Mouse (Mus musculus): ENCODE measurements around the gene Gm8369.
"Not testable (repeated sequence)": the region's sequence is repeated elsewhere in the genome, so short reads cannot be mapped to it uniquely, and the experiment has no call there.

Gene Gm8369

DNA sequence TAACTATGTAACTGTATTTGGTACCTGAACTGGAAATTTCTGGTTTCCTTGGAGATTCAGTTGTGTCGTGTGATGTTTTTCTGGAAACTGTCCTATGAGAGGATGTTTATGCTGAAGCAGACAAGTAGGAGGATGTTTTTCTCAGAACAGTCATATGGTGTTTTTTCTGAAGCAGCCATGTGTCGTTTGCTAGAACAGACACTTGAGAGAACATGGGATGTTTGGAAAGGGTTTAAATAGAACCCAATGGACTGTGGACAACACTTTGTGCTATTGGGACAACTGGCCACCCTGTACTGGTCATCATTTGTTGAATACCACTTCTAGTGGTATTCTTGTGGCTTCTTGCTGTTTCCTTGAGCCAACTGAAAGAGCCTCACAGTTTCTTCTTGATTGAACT is at the start of gene Gm8369:
Gene Gm8369 (plus strand): TSS at position 193 of the 400 bp plus-strand sequence.
- no peak for DNase-seq (ENCODE audit: low spot score in 2 of 2)

DNA sequence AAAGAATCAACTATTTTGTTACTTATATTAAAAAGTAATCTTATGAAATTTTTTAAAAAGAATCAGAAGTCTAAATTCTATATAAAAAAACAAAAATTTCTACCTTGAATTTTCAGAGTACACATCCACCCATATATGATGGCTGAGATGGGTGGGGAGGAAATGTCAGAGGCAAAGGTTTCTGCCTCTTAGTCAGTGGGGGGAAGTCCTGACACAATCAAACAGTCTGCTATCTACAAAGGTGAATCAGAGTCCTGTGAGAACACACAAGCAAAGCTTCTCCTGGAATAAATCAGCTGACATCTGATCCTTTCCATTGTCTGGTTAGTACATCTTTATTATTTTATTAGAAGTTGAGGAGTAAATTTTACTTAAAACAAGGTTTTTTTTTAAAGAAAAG is 42.4 kb upstream of the Gm8369 start, which contains the start of gene Ms4a4b:
Gene Ms4a4b (plus strand): TSS at position 216 of the 400 bp plus-strand sequence.
- no peak for DNase-seq (ENCODE audit: low spot score in 2 of 2)

DNA sequence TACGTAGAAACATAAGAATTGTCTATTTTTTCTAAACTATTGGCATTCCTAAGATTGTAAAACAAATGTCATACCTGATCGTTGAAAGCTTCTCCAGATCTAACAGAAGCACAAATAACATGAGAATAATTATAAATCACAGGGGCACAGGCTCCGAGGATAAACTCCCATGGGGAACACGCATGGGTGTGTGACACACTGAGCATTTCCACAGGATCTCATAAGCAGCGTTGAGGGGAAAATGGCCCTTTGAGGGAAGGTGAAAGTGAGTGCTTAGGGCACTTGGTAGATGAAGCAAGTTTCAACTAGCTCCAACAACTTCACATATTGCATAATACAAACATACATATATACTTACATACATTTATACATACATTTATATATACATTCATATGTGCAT is 41.8 kb upstream of the Gm8369 start:
- no peak for DNase-seq (ENCODE audit: low spot score in 2 of 2)

DNA sequence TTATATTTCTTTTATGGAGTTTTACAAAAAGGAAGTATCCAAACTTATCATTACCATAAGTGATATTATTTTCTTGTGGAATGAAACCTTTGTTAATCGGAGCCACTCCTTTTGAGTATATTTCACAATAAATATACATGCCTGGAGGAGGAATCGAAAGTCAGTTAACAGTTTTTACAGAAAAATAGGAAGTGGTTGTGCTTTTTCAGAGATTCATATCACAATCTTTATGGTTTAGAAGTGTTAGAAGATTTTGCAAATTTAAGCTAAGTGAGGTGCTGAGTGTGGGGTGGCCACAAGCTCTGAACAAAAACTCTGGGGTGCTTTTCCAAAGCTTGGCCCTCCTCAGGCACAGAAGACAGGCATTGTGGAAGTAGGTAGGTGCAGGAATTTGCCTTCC is 38.5 kb upstream of the Gm8369 start:
- no peak for DNase-seq (ENCODE audit: low spot score in 2 of 2)

DNA sequence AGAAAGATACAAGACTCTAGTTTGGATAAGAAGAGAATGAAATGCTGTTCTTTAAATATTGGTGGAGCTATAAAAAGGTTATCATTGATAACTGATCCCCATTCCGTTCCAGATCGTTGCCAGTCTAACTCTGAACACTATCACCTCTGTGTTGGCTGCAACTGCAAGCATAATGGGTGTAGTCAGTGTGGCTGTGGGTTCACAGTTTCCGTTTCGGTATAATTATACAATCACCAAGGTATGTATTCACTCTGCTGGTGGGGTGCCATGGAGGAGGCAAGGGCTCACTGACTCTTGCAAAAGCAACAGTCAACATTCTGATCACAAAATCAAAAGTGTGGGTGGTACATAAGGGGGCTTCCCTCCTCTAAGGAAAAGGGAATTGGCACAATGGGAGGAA is 26.7 kb upstream of the Gm8369 start:
- DNase-seq (ENCODE audit: low spot score in 2 of 2), result not testable (repeated sequence)

DNA sequence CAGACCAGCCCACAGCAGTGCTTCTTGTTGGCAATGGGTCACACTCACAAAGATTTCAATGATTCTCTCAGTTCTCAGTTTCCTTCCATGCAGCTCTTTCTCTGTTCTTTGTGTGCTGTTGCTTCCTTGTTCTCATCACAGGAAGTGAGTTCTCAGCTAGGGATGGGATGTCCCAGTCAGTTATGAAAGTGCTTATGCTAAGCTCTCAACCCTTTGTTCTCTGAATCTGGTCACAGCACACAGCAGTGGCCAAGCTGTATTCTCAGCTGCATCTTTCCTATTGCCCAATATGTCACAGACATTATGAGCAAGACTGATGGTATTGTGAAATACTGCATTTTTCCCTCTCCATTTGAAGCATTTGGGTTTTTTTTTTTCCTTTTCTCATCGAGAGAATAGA is 20.9 kb upstream of the Gm8369 start:
- not testable (repeated sequence) for DNase-seq (ENCODE audit: low spot score in 2 of 2)

DNA sequence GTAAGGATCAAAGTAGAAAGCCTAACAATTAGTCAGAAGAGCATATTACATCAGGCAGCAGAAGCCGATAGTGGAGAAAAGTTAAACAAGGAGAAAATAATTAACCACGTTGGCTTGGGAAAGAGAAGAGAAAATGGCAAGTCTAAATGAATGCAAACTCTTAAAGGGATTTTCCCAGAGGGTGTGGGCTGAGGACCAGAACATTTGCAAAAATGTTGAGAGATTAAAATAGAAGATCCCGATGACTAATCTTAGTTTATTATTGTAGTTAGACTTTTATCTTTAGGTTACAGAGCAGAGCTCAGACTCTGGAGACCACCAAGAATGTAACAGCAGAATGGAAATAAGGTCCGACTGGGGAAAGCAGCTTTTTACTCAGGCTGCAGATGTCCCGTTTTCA is 19.3 kb upstream of the Gm8369 start:
- no peak for DNase-seq (ENCODE audit: low spot score in 2 of 2)

DNA sequence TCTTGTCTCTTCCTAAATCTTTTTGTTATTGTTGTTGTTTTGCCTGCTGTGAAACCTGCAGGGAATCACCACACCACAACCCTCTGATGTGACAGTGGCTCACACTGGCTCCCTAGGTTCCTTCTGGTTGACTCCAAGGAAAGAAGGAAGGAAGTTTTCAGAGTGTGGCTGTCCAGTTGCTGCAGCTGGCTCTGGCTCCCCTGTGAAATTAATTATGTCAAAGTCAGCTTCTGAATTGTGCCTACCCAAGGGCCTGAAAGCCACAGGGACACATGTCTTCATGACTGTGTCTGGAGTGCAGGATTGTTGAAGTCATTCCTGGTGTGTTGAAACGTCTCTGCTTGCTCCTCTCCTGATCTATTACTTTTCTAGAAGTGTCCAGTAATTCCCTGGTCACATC is 17.4 kb upstream of the Gm8369 start:
- not testable (repeated sequence) for DNase-seq (ENCODE audit: low spot score in 2 of 2)

DNA sequence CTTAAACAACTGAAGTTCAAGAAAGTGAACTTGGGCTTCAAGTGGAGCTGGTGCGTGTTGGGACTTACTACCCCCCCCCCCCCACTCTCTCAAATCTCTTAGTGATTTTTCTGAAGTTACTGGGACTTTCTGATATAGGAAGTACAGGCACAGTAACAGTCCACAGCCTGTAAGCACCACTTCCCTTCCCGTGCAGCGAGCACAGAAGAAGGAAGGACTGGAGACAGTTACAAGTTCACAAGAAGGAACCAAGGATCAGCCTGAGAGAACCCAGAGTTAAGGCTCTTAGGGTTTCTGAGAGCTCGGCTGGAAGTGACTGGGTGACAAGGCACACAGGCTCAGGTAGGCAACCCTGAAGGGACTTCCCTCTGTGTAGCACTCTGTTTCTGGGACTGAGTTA is 16.5 kb upstream of the Gm8369 start, which contains the start of gene Ms4a6c:
Gene Ms4a6c (plus strand): TSS at position 152 of the 400 bp plus-strand sequence.
- not testable (repeated sequence) for DNase-seq (ENCODE audit: low spot score in 2 of 2)

DNA sequence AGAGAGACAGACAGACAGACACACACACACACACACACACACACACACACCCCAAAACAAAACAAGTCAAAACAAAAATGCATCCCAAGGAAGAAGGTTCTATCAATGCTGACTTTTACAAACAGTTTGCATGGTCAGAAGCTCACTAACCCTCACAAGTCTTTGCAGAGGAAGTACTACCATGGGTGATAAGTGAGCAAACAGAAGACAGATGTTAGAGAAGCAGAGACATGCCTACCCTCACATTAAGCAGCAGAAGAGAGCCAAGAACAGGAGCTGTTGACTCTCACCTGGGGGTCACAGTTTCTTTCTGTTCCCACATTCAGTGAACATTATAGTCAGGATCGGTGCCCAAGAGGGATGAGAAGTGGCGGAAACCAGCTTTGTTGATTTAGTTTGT is 6.0 kb upstream of the Gm8369 start:
- DNase-seq (ENCODE audit: low spot score in 2 of 2), result no peak

DNA sequence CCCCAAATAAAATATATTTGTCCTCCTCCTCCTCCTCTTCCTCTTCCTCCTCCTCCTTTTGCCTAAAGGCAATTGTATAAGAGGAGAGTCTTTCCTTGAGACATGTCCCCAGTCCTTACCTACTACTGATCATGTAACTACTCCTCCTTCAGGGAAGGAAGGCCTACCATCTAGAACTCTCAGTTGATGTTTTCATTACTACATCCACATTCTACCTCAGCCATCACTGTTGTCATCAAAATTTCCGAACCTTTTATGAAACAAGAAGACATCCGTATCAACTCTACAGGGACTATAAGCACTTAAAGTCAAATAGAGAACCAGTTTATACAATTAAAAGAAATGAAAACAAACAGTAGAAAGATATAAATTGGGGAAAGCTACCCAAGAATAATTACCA is 3.1 kb upstream of the Gm8369 start:
- DNase-seq (ENCODE audit: low spot score in 2 of 2), result no peak

DNA sequence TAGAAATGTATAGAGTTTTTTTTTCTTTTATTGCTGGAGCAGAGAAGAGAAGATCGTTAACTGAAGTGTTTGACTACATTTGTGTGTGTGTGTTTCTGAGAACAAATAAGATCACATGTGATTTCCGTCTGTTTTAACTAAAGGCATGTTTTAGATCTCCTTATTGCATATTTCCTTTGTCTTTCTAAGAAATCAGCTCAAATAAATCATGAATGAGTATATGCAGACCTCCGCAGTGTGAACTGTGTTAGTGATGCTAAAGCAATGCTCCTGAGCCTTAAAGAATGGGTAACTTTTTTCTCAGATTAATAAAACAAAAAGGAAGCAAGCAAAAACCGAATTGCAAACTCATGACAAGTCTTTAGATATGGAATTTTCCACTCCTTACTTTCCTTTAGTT is 1.8 kb upstream of the Gm8369 start:
- DNase-seq (ENCODE audit: low spot score in 2 of 2), result no peak

DNA sequence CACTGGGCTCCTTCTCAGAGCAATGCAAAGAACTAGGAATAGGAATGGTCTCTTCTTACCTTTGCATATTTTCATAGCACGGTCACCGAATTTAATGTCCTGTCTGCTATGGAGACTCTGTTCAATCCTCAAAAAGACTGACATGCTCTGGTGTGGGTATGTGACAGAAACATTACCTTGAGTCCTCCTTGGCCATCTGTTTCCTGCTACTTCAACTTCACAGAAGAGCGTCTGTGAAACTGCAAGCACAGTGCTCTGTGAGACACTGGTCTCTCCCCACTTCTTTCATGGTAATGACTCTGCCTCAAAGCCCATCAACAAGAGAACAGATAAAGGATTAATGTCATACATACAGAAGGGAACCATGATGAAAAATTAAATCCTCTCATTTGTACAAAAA is 1.4 kb upstream of the Gm8369 start:
- DNase-seq (ENCODE audit: low spot score in 2 of 2), result no peak

DNA sequence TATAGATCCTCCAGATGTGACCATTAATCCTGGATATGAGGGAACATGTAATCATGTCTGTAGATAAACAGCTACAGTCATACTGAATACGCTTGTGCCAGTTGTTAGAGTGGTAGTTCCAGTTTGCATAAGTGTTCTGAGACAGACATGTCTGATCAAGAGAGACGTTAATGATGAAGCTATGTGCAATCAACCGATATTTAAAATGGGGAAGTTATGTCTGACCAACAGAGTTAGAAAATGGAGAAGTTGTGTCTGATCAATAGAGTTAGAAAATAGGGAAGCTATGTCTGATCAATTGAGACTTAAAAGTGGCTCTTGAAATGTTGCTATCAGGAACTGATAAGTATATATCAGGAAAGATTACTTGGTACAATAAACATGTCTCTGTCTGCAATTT is 472 bp upstream of the Gm8369 start:
- no peak for DNase-seq (ENCODE audit: low spot score in 2 of 2)

DNA sequence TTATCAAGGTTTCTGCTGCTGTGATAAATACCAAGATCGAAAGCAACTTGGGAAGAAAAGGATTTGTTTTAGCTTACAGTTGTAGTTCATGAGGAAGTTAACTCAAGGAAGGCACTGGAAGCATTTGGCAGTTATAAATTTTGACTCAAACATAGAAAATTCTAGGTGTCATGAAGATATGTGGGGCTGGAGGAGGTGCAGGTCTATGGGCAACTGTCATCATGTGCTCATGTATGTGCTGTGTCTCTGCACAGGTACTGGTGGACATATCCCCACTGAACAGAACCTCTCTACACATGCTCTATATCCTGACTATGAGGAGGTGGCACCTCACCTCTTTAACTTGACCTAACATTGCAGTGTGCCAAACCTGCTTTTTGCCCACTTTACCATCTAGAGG is 861 bp downstream of the Gm8369 start:
- no peak for DNase-seq (ENCODE audit: low spot score in 2 of 2)

DNA sequence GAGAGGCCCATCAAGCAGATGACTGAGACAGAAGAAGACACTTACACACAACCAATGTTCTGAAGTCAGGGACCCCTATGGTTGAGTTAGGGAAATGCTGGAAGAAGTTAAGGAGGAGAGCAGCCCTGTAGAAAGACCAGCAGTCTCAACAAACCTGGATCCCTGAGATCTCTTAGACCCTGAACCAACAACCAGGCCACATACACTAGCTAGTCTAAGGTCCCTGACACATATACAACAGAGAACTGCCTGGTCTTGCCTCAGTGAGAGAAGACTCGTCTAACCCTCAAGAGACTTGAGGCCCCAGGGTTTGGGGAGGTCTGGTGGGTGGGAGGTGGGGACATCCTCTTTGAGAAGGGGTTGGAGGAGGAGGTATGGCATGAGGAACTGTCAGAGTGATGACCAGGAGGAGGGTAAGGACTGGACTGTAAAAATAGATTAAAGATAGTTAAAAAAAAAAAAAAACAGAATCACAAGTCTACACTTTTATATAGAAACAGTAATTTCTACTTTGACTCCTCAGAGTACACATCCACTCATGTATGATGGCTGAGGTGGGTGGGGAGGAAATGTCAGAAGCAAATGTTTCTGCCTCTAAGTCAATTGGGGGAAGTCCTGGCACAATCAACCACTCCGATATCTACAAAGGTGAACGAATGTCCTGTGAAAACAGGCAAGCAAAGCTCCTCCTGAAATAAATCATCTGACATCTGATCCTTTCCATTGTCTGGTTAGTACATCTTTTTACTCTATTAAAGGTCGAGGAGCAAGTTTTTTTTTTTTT is 5.9 kb downstream of the Gm8369 start:
- DNase-seq (ENCODE audit: low spot score in 2 of 2), result no peak

DNA sequence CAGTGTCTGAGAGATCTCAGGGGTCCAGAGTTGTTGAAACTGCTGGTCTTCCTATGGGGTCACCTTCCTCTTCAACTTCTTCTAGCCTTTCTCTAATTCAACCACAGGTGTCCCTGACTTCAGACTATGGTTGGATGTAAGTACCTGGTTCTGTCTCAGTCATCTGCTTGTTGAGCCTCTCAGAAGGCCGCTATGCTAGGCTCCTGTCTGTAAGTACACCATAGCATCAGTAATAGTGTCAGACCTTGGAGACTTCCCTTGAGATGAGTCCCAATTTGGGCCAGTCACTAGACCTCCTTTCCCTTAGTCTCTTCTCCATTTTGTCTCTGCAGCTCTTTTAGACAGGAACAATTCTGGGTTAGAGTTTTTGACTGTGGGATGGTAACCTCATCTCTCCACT is 6.9 kb downstream of the Gm8369 start:
- DNase-seq (ENCODE audit: low spot score in 2 of 2), result no peak

DNA sequence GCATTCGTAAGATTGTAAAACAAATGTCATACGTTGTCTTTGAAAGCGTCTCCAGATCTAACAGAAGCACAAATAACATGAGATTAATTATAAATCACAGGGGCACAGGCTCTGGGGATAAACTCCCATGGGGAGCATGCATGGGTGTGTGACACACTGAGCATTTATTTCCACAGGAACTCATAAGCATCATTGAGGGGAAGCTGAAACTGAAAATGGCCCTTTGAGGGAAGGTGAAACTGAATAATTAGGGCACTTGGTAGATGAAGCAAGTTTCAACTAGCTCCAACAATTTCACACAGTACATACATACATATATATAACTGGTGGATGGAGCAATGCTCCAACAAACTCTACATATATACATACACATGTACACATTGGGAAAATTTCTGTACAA is 8.8 kb downstream of the Gm8369 start:
- DNase-seq (ENCODE audit: low spot score in 2 of 2), result no peak

DNA sequence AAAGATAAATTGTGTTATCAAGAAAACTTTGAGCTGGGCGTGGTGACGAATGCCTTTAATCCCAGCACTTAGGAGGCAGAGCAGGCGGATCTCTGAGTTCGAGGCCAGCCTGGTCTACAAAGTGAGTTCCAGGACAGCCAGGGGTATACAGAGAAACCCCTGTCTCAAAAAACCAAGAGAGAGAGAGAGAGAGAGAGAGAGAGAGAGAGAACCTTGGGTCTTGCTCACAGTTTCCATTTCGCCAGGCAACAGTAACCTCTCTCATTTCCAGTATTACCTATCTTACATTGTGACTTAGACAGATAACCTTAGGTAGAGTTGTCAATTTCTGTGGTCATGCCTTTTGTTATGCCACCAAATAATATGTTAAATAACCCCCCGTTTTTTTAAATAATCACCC is 10.6 kb downstream of the Gm8369 start:
- DNase-seq (ENCODE audit: low spot score in 2 of 2), result no peak

DNA sequence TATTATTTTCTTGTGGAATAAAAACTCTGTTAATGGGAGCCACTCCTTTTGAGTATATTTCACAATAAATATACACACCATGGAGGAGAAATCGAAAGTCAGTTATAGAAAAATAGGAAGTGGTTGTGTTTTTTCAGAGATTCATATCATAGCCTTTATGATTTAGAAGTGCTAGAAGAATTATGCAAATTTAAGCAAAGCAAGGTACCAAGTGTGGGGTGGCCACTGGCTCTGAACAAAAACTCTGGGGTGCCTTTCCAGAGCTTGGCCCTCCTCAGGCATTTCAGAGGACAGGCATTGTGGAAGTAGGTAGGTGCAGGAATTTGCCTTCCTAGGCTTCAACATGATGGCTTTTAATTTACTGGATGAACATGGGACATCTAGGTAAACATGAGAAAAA is 11.6 kb downstream of the Gm8369 start:
- not testable (repeated sequence) for DNase-seq (ENCODE audit: low spot score in 2 of 2)

DNA sequence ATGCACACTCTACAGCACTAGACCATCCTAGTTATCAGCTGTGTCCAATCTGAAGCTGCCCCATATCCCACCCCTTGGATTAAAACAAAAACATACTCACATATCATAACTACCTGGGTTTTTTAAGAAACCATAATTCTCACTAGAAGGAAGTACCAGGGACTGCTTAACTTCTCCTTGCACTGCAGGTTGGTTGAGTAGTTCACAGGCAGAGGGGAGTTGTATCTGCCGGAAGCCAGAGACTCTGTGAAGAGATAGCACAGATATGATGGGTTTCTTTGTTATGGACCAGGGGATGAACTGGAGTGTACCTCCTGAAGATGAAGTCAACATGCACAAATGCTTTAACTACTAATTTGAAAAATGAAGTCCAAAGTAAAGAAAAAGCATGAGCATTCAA is 15.1 kb downstream of the Gm8369 start:
- DNase-seq (ENCODE audit: low spot score in 2 of 2), result no peak

DNA sequence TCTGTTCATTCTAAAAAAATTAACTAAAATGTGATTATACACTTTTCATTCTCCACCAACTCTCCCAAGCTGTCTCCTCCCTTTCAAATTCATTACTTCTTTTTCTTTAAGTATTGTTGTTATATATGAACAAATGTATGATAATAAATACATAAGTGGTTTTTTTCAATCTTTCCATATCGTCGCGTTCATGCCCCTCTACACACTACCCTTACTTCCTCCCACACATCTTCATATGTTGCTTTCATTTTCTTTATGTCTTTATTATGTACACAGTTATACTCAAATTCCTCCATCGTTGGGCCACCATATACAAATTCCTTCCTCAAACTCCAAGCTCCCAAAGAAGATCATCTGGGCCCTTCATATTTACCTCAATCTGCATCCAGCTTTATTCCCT is 15.6 kb downstream of the Gm8369 start:
- DNase-seq (ENCODE audit: low spot score in 2 of 2), result no peak

DNA sequence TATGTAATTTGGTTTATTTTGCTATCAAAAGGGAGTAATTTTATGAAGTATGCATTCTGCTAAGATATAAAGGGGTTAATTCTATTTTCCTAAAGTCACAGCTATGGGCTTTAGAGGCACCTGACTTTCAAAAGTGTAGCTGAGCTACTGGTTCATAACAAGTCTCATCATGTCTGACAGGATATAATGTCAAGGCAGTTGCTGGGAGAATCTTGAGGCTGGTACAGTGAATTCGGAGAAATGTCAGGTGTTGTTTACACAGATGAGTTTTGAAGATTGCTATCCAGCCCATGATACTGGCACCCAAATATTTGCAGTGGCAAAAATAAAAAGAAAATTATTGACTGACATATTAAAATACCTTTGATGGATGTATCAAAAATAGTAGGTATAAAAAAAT is 19.1 kb downstream of the Gm8369 start:
- no peak for DNase-seq (ENCODE audit: low spot score in 2 of 2)

DNA sequence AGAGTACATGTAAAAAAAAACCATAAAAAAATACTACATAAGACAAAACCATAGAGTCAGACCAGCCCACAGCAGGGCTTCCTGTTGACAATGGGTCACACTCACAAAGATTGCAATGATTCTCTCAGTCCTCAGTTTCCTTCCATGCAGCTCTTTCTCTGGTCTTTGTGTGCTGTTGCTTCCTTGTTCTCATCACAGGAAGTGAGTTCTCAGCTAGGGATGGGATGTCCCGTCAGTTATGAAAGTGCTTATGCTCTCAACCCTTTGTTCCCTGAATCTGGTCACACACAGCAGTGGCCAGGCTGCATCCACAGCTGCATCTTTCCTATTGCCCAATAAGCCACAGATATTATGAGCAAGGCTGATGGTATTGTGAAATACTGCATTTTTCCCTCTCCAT is 27.7 kb downstream of the Gm8369 start:
- DNase-seq (ENCODE audit: low spot score in 2 of 2), result no peak
